ENCODE assay signal across 19 mouse cellular contexts in genomic region chr9:86622062-86622461, GRCm38 (mm10). TPM values are rescaled to one million over a fixed set of nuclear protein-coding genes. Genes with fewer than 3 reads are reported as not detected.
DNase-seq lines count a peak whose midpoint lies in the region; ATAC-seq and TF ChIP-seq lines count a peak whose summit lies in the region.
"Had no signal": no experiment of that assay in that cellular context is flagged by ENCODE, and none has a peak within 500 bp of the region (broad histone marks: within the 10 kb centered on the region; RNA-seq: fewer than 3 reads in every experiment).

No protein-coding gene starts in this region.

- H3K4me1 ChIP-seq in forebrain, postnatal 0 days (ENCODE audit: insufficient read depth), result no peaks in the 10 kb centered on the region
- peaks cover 9% of the 10 kb centered on the region; the same call in 1 of the 2 replicates for H3K4me1 ChIP-seq in forebrain, embryonic 15.5 days
- peaks cover 8% of the 10 kb centered on the region for H3K4me1 ChIP-seq in neural tube, embryonic 13.5 days (replicated peaks)
- H3K4me1 ChIP-seq in midbrain, embryonic 14.5 days (ENCODE audit: control insufficient read depth, insufficient read depth, low read length), result no peaks in the 10 kb centered on the region
- H3K4me1 ChIP-seq: neural tube, embryonic 12.5 days had no signal

- H3K27ac ChIP-seq in forebrain, postnatal 0 days (ENCODE audit: low read depth, low read length), result no peak overlapping the region
- no peak overlapping the region for H3K27ac ChIP-seq in forebrain, embryonic 15.5 days (replicated peaks)
- H3K27ac ChIP-seq in neural tube, embryonic 13.5 days (replicated peaks), result no peak overlapping the region
- H3K27ac ChIP-seq in midbrain, embryonic 14.5 days (replicated peaks; ENCODE audit: low read depth, low read length), result no peak overlapping the region
- H3K27ac ChIP-seq: neural tube, embryonic 12.5 days had no signal

- 24% methylated on average over 2 of the region's 2 CpGs for WGBS in forebrain, postnatal 0 days
- WGBS in forebrain, embryonic 15.5 days, result 34% methylated on average over 2 of the region's 2 CpGs
- 42% methylated on average over 2 of the region's 2 CpGs for WGBS in neural tube, embryonic 13.5 days
- 23% methylated on average over 2 of the region's 2 CpGs for WGBS in midbrain, embryonic 14.5 days

- H3K9me3 ChIP-seq in forebrain, postnatal 0 days (ENCODE audit: low read length), result no peaks in the 10 kb centered on the region
- no peaks in the 10 kb centered on the region for H3K9me3 ChIP-seq in forebrain, embryonic 15.5 days
- no peaks in the 10 kb centered on the region for H3K9me3 ChIP-seq in neural tube, embryonic 13.5 days
- H3K9me3 ChIP-seq in midbrain, embryonic 14.5 days (ENCODE audit: control insufficient read depth, low read length), result no peaks in the 10 kb centered on the region
- H3K9me3 ChIP-seq: heart, embryonic 12.5 days; neural tube, embryonic 12.5 days had no signal

- H3K36me3 ChIP-seq in forebrain, postnatal 0 days (ENCODE audit: insufficient read depth), result no peaks in the 10 kb centered on the region
- H3K36me3 ChIP-seq in forebrain, embryonic 15.5 days, result no peaks in the 10 kb centered on the region
- H3K36me3 ChIP-seq in neural tube, embryonic 13.5 days, result no peaks in the 10 kb centered on the region
- no peaks in the 10 kb centered on the region for H3K36me3 ChIP-seq in midbrain, embryonic 14.5 days (ENCODE audit: control insufficient read depth, insufficient read depth, low read length)
- H3K36me3 ChIP-seq: heart, embryonic 12.5 days; neural tube, embryonic 12.5 days had no signal

- peak; percentile 67 for ATAC-seq in forebrain, postnatal 0 days
- no peak for ATAC-seq in forebrain, embryonic 15.5 days (replicated peaks)
- ATAC-seq in neural tube, embryonic 13.5 days (ENCODE audit: low read depth), result peak; percentile 56
- no peak for ATAC-seq in midbrain, embryonic 14.5 days (ENCODE audit: low FRiP score, low TSS enrichment)
- no peak for ATAC-seq in inflammation-experienced regulatory T-cells, adult 6 months
- ATAC-seq: lung, postnatal 0 days had no signal

- no peak overlapping the region for H3K9ac ChIP-seq in forebrain, postnatal 0 days
- no peak overlapping the region for H3K9ac ChIP-seq in forebrain, embryonic 15.5 days (replicated peaks)
- no peak overlapping the region for H3K9ac ChIP-seq in neural tube, embryonic 13.5 days
- no peak overlapping the region for H3K9ac ChIP-seq in midbrain, embryonic 14.5 days (replicated peaks; ENCODE audit: low read length)
- H3K9ac ChIP-seq: heart, embryonic 12.5 days; neural tube, embryonic 12.5 days had no signal

- no peak for TF ChIP-seq CTCF in forebrain, postnatal 0 days (IDR thresholded peaks at IDR 0.05; ENCODE audit: low read depth)

- no peaks in the 10 kb centered on the region for H3K27me3 ChIP-seq in forebrain, postnatal 0 days (ENCODE audit: insufficient read depth, low read length)
- H3K27me3 ChIP-seq in forebrain, embryonic 15.5 days, result no peaks in the 10 kb centered on the region
- H3K27me3 ChIP-seq in neural tube, embryonic 13.5 days, result no peaks in the 10 kb centered on the region
- H3K27me3 ChIP-seq in midbrain, embryonic 14.5 days (ENCODE audit: control insufficient read depth, insufficient read depth, low read length), result no peaks in the 10 kb centered on the region
- H3K27me3 ChIP-seq: heart, embryonic 12.5 days; neural tube, embryonic 12.5 days had no signal

- H3K4me2 ChIP-seq in forebrain, postnatal 0 days (ENCODE audit: low read depth), result no peak overlapping the region
- no peak overlapping the region for H3K4me2 ChIP-seq in forebrain, embryonic 15.5 days (replicated peaks)
- no peak overlapping the region for H3K4me2 ChIP-seq in neural tube, embryonic 13.5 days
- no peak overlapping the region for H3K4me2 ChIP-seq in midbrain, embryonic 14.5 days (ENCODE audit: low read length)
- H3K4me2 ChIP-seq: heart, embryonic 12.5 days; neural tube, embryonic 12.5 days had no signal

- H3K4me3 ChIP-seq in forebrain, postnatal 0 days (ENCODE audit: low read depth, low read length), result no peak overlapping the region
- H3K4me3 ChIP-seq in forebrain, embryonic 15.5 days, result no peak overlapping the region
- H3K4me3 ChIP-seq in neural tube, embryonic 13.5 days, result no peak overlapping the region
- no peak overlapping the region for H3K4me3 ChIP-seq in midbrain, embryonic 14.5 days (replicated peaks; ENCODE audit: low read depth, low read length)
- H3K4me3 ChIP-seq: heart, embryonic 12.5 days; neural tube, embryonic 12.5 days had no signal

- no peak for DNase-seq in forebrain, postnatal 0 days
- no peak for DNase-seq in neural tube, embryonic 10.5 days (ENCODE audit: extremely low spot score, low spot score)
- DNase-seq in midbrain, embryonic 14.5 days, result peak; percentile 11
- no peak for DNase-seq in left cerebral cortex, adult 8-10 months (ENCODE audit: low spot score in 2 of 2)
- DNase-seq: B cell, adult 2 months; cerebellum, postnatal 25 days; embryo, embryonic 11 days; heart, adult 11 months; heart, postnatal 14 days; kidney, adult 8-10 months; kidney, postnatal 25 days; liver; thymus, adult 2 months had no signal

RNA-seq across cellular contexts. Expression of gene Rwdd2a, which starts 50.3 kb away (rescaled TPM):
- 19.1 and 21.2 TPM in 2 replicates for total RNA-seq in forebrain, postnatal 0 days (2014; rRNA removed)
- polyA plus RNA-seq in forebrain, postnatal 0 days (2015; fragmentation: Nextera tagmentation; extraction: Ambion mirVana), result 32.9 and 40.7 TPM in 2 replicates
- polyA plus RNA-seq in forebrain, embryonic 15.5 days (2015; fragmentation: Nextera tagmentation; extraction: Ambion mirVana), result 8.6 and 10.2 TPM in 2 replicates
- polyA plus RNA-seq in neural tube, embryonic 13.5 days (2015; fragmentation: Nextera tagmentation; extraction: Ambion mirVana), result 13.5 and 13.8 TPM in 2 replicates
- polyA plus RNA-seq in midbrain, embryonic 14.5 days (2014; fragmentation: Nextera tagmentation; extraction: Ambion mirVana), result 12.6 and 21.9 TPM in 2 replicates
- polyA plus RNA-seq in inflammation-experienced regulatory T-cells, adult 6 months (2017; shearing (Covaris generic)), result 1 to 10 TPM; 4.6 to 5.7 (median 5.6) TPM
- 10 to 100 TPM; 28.6 to 32.2 (median 30.4) TPM for total RNA-seq in left cerebral cortex, adult 8-10 months (2022)

RNA-seq across cellular contexts. Expression of gene Pgm3, which starts 50.4 kb away (rescaled TPM):
- 21.7 and 25.9 TPM in 2 replicates for total RNA-seq in forebrain, postnatal 0 days (2014; rRNA removed)
- 30.1 and 32.8 TPM in 2 replicates for polyA plus RNA-seq in forebrain, postnatal 0 days (2015; fragmentation: Nextera tagmentation; extraction: Ambion mirVana)
- 41.5 and 42.1 TPM in 2 replicates for polyA plus RNA-seq in forebrain, embryonic 15.5 days (2015; fragmentation: Nextera tagmentation; extraction: Ambion mirVana)
- 37.4 and 41.0 TPM in 2 replicates for polyA plus RNA-seq in neural tube, embryonic 13.5 days (2015; fragmentation: Nextera tagmentation; extraction: Ambion mirVana)
- polyA plus RNA-seq in midbrain, embryonic 14.5 days (2014; fragmentation: Nextera tagmentation; extraction: Ambion mirVana), result 31.6 and 32.6 TPM in 2 replicates
- polyA plus RNA-seq in inflammation-experienced regulatory T-cells, adult 6 months (2017; shearing (Covaris generic)), result 10 to 100 TPM; 16.4 to 21.3 (median 19.2) TPM
- 10 to 100 TPM; 17.9 to 21.1 (median 18.7) TPM for total RNA-seq in left cerebral cortex, adult 8-10 months (2022)

Comparison
In these comparisons a context has a peak if more than half of its experiments do, and no peak if none do; other contexts are left out.
1. ATAC-seq: peak in forebrain, postnatal 0 days (single experiment) and neural tube, embryonic 13.5 days (single experiment); none in forebrain, embryonic 15.5 days (single experiment), midbrain, embryonic 14.5 days (single experiment) and inflammation-experienced regulatory T-cells, adult 6 months (single experiment).